Mouse (Mus musculus): Measurements from ENCODE around the gene P2rx5. TPM values are rescaled to one million over a fixed set of nuclear protein-coding genes. Genes with fewer than 3 reads are reported as not detected.

P2rx5 gene
- polyA plus RNA-seq, 1 experiment from 2014 or later: 0.42 TPM

DNA sequence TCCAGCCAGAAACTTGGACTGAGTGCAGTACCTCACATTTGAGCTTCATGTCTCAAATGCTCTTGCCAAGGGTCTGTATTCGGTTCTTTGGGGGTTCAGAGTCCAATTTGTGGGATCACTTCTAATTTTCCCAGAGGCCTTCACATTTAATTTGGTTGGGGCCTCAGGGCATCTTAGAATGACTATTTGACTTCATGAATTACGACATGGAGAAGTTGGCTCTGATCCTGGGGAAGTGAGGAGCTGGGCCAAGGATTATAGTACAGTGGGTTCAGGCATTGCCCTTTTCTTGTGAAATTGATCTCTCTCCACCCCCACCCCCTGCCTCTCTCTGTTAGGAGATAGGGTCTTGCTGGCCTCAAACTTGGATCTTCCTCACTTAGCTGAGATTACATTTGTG is 40.8 kb downstream of the P2rx5 start:
- Histone ChIP-seq H3K9me3 (no peaks in the 10 kb centered on the region), H3K27ac (no peak overlapping the region), H3K4me3 (no peak overlapping the region), H3K27me3 (no peaks in the 10 kb centered on the region), H3K36me3 (peaks cover 2% of the 10 kb centered on the region; the same call in 1 of the 2 replicates), H3K9ac (no peak overlapping the region), H3K4me1 (replicated peaks) (peaks cover 27% of the 10 kb centered on the region), H3K4me2 (no peak overlapping the region)
- no peak for ATAC-seq (ENCODE audit: low FRiP score)
- 76% methylated on average over 2 of the region's 2 CpGs for WGBS

GRCm38 (mm10) chr11:73201597-73201996 is 41.4 kb downstream of the P2rx5 start:
- Histone ChIP-seq H3K9ac (no peak overlapping the region), H3K36me3 (no peaks in the 10 kb centered on the region), H3K9me3 (no peaks in the 10 kb centered on the region), H3K27ac (no peak overlapping the region), H3K4me1 (replicated peaks) (peaks cover 26% of the 10 kb centered on the region), H3K4me2 (no peak overlapping the region), H3K27me3 (no peaks in the 10 kb centered on the region), H3K4me3 (no peak overlapping the region)
- 39% methylated on average over 4 of the region's 4 CpGs for WGBS
- no peak for ATAC-seq (ENCODE audit: low FRiP score)

GRCm38 (mm10) chr11:73203895-73204294 is 43.7 kb downstream of the P2rx5 start:
- Histone ChIP-seq H3K36me3 (no peaks in the 10 kb centered on the region), H3K4me3 (no peak overlapping the region), H3K9me3 (no peaks in the 10 kb centered on the region), H3K9ac (no peak overlapping the region), H3K27ac (no peak overlapping the region), H3K4me2 (no peak overlapping the region), H3K4me1 (replicated peaks) (peaks cover 6% of the 10 kb centered on the region), H3K27me3 (no peaks in the 10 kb centered on the region)
- ATAC-seq (ENCODE audit: low FRiP score): no peak
- 87% methylated on average over 8 of the region's 8 CpGs for WGBS

DNA sequence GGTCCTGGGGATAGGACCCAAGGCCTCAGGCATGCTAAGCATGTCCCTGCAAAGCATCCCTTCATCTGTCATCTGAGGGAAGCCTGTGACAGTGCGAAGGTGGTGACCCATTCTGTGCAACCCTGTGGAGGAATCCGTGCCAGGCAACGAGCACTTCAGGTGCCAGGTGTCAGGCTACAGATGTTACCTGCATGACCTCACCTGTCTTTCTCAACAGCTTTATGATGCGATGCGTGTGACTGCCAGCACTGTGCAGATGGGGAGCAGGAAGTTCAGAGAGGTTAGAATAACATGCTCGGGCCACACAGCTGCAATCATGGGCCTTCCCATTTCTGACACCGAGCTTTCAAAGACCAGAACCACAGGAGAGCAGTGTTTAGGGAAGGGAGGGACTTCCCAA is 45.0 kb downstream of the P2rx5 start:
- H3K36me3 ChIP-seq: no peaks in the 10 kb centered on the region
- H3K9ac ChIP-seq: no peak overlapping the region
- no peak overlapping the region for H3K4me3 ChIP-seq
- no peak overlapping the region for H3K27ac ChIP-seq
- H3K4me1 ChIP-seq (replicated peaks): no peaks in the 10 kb centered on the region
- WGBS: 75% methylated on average over 7 of the region's 7 CpGs
- ATAC-seq (ENCODE audit: low FRiP score): no peak
- no peak overlapping the region for H3K4me2 ChIP-seq
- H3K27me3 ChIP-seq: no peaks in the 10 kb centered on the region
- H3K9me3 ChIP-seq: no peaks in the 10 kb centered on the region

DNA sequence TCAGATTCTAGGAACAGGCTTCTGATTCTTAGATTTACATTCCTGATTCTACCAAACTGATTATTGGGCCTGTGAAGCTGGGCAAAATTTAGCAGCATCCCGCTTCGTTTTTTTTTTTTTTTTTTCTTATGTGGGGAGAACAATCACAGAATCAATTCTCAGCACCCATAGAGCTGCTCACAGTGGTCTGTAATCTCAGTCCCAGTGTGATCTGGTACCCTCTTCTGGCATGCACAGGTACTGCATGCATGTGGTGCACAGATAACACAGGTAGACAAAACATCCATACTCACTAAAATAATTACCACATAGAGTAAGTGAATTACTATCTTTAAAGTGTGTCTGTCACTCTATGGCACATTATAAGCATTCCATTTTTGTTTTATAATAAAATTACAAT is 47.4 kb downstream of the P2rx5 start:
- Histone ChIP-seq H3K9me3 (no peaks in the 10 kb centered on the region), H3K27ac (no peak overlapping the region), H3K4me3 (no peak overlapping the region), H3K4me2 (no peak overlapping the region), H3K9ac (no peak overlapping the region), H3K4me1 (replicated peaks) (no peaks in the 10 kb centered on the region), H3K27me3 (no peaks in the 10 kb centered on the region), H3K36me3 (no peaks in the 10 kb centered on the region)
- ATAC-seq (ENCODE audit: low FRiP score): no peak
- 71% methylated on average over 2 of the region's 2 CpGs for WGBS

DNA sequence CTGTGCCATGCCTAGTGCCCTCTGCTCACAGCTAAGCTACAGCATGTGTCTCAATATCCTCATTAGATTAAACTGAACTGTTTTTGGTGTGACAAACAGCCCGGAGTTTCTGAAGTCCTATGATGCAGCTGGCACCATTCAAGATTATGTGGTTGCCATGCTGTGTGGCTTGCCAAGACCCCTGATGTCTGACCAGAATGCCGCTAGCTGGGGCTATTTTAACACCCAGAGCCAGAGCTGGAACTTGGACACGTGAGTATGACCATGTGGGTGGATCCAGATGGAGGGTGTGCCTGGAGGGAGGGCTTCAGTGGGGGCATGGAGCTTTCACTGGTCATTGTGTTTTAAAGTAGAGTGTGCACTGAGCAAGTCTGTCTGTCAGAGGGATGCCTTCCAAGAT is 53.7 kb downstream of the P2rx5 start:
- 79% methylated on average over 3 of the region's 3 CpGs for WGBS
- no peaks in the 10 kb centered on the region for H3K36me3 ChIP-seq
- no peak overlapping the region for H3K27ac ChIP-seq
- ATAC-seq (ENCODE audit: low FRiP score): no peak
- H3K4me1 ChIP-seq (replicated peaks): no peaks in the 10 kb centered on the region
- H3K4me2 ChIP-seq: no peak overlapping the region
- H3K9me3 ChIP-seq: no peaks in the 10 kb centered on the region
- H3K27me3 ChIP-seq: 0 out of 2 replicates have a peak, but pooled peaks cover 5% of the 10 kb centered on the region
- H3K4me3 ChIP-seq: no peak overlapping the region
- no peak overlapping the region for H3K9ac ChIP-seq

- Histone ChIP-seq H3K4me2 (no peak overlapping the region), H3K4me3 (no peak overlapping the region), H3K4me1 (replicated peaks) (no peaks in the 10 kb centered on the region), H3K27ac (no peak overlapping the region), H3K27me3 (0 out of 2 replicates have a peak, but pooled peaks cover 5% of the 10 kb centered on the region), H3K36me3 (no peaks in the 10 kb centered on the region), H3K9ac (no peak overlapping the region), H3K9me3 (no peaks in the 10 kb centered on the region)
- WGBS: 57% methylated on average over 2 of the region's 2 CpGs
- ATAC-seq (ENCODE audit: low FRiP score): no peak
Observed at GRCm38 (mm10) chr11:73219671-73220070, 59.5 kb downstream of the P2rx5 start.

DNA sequence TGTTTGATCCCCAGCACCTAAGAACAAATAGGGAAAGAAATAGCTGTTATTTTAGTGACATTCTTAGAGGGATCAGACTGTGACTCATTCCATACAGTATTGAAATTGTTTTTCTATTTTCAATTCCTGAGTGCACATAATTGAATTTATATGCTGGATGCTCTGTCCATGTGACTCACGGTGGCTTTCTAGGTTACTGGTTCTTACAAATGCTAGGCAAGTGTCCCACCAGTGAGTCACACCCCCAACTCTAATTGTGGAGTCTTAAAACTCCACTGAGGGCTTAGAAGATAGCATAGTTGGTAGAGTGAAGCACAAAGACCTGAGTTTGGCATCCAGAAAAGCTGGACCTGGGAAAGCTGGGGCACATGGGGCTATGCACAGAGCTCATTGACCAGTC is 60.4 kb downstream of the P2rx5 start:
- no peak for ATAC-seq (ENCODE audit: low FRiP score)
- Histone ChIP-seq H3K27ac (no peak overlapping the region), H3K4me3 (no peak overlapping the region), H3K9me3 (no peaks in the 10 kb centered on the region), H3K36me3 (no peaks in the 10 kb centered on the region), H3K9ac (no peak overlapping the region), H3K4me1 (replicated peaks) (no peaks in the 10 kb centered on the region), H3K27me3 (no peaks in the 10 kb centered on the region), H3K4me2 (no peak overlapping the region)
- WGBS: 94% methylated on average over 1 of the region's 1 CpGs

Other genes starting within 250 kb of the P2rx5 start
- 1.3 and 1.4 TPM in 2 replicates for gene Atp2a3, start 199.3 kb upstream of the P2rx5 start, polyA plus RNA-seq (2015; fragmentation: Nextera tagmentation; extraction: Ambion mirVana)
- gene P2rx1, start 161.3 kb upstream of the P2rx5 start, polyA plus RNA-seq (2015; fragmentation: Nextera tagmentation; extraction: Ambion mirVana): 0.65 TPM in 2 replicates
- gene Camkk1, start 141.4 kb upstream of the P2rx5 start, polyA plus RNA-seq (2015; fragmentation: Nextera tagmentation; extraction: Ambion mirVana): 21.5 and 23.1 TPM in 2 replicates
- gene Ncbp3, start 112.6 kb upstream of the P2rx5 start, polyA plus RNA-seq (2015; fragmentation: Nextera tagmentation; extraction: Ambion mirVana): 12.5 and 13.1 TPM in 2 replicates
- gene Itgae, start 69.8 kb upstream of the P2rx5 start, polyA plus RNA-seq (2015; fragmentation: Nextera tagmentation; extraction: Ambion mirVana): 0.13 and 0.27 TPM in 2 replicates
- gene Haspin, start 22.1 kb upstream of the P2rx5 start, polyA plus RNA-seq (2015; fragmentation: Nextera tagmentation; extraction: Ambion mirVana): 3.7 and 3.8 TPM in 2 replicates
- gene Emc6, start 16.6 kb downstream of the P2rx5 start, polyA plus RNA-seq (2015; fragmentation: Nextera tagmentation; extraction: Ambion mirVana): 120 and 136 TPM in 2 replicates
- 180 and 185 TPM in 2 replicates for gene Tax1bp3, start 16.7 kb downstream of the P2rx5 start, polyA plus RNA-seq (2015; fragmentation: Nextera tagmentation; extraction: Ambion mirVana)
- 21.5 and 22.8 TPM in 2 replicates for gene Ctns, start 38.6 kb downstream of the P2rx5 start, polyA plus RNA-seq (2015; fragmentation: Nextera tagmentation; extraction: Ambion mirVana)
- gene Shpk, start 39.0 kb downstream of the P2rx5 start, polyA plus RNA-seq (2015; fragmentation: Nextera tagmentation; extraction: Ambion mirVana): 2.0 and 2.3 TPM in 2 replicates
- gene Trpv1, start 73.9 kb downstream of the P2rx5 start, polyA plus RNA-seq (2015; fragmentation: Nextera tagmentation; extraction: Ambion mirVana): 0.41 and 0.86 TPM in 2 replicates
- 0.06 and 0.18 TPM in 2 replicates for gene Trpv3, start 107.0 kb downstream of the P2rx5 start, polyA plus RNA-seq (2015; fragmentation: Nextera tagmentation; extraction: Ambion mirVana)
- gene Aspa, start 169.2 kb downstream of the P2rx5 start, polyA plus RNA-seq (2015; fragmentation: Nextera tagmentation; extraction: Ambion mirVana): 0.84 and 2.4 TPM in 2 replicates
- gene Gm49340, start 169.3 kb downstream of the P2rx5 start, polyA plus RNA-seq (2015; fragmentation: Nextera tagmentation; extraction: Ambion mirVana): not detected in 2 replicates
- gene Spata22, start 169.3 kb downstream of the P2rx5 start, polyA plus RNA-seq (2015; fragmentation: Nextera tagmentation; extraction: Ambion mirVana): not detected in 2 replicates
- not detected in 2 replicates for gene Olfr20, start 190.4 kb downstream of the P2rx5 start, polyA plus RNA-seq (2015; fragmentation: Nextera tagmentation; extraction: Ambion mirVana)
- not detected in 2 replicates for gene Olfr376, start 210.8 kb downstream of the P2rx5 start, polyA plus RNA-seq (2015; fragmentation: Nextera tagmentation; extraction: Ambion mirVana)
- not detected in 2 replicates for gene Olfr1, start 239.2 kb downstream of the P2rx5 start, polyA plus RNA-seq (2015; fragmentation: Nextera tagmentation; extraction: Ambion mirVana)

Measured in hindbrain, embryonic 13.5 days (tissue).